Mouse (Mus musculus) G1E (cell line): ENCODE results near the gene Kng1.

Source experiments
- CTCF ChIP-seq: IDR thresholded peaks from 2 replicates; pipeline ENCODE4 v1.5.1; 2012; ENCODE audit warnings: low read depth, low read length, inconsistent platforms, mixed read lengths
- GATA2 ChIP-seq: IDR thresholded peaks from 2 replicates; pipeline ENCODE4 v1.6.1; 2012; ENCODE audit warnings: low read depth, low read length, inconsistent platforms, borderline replicate concordance

DNA sequence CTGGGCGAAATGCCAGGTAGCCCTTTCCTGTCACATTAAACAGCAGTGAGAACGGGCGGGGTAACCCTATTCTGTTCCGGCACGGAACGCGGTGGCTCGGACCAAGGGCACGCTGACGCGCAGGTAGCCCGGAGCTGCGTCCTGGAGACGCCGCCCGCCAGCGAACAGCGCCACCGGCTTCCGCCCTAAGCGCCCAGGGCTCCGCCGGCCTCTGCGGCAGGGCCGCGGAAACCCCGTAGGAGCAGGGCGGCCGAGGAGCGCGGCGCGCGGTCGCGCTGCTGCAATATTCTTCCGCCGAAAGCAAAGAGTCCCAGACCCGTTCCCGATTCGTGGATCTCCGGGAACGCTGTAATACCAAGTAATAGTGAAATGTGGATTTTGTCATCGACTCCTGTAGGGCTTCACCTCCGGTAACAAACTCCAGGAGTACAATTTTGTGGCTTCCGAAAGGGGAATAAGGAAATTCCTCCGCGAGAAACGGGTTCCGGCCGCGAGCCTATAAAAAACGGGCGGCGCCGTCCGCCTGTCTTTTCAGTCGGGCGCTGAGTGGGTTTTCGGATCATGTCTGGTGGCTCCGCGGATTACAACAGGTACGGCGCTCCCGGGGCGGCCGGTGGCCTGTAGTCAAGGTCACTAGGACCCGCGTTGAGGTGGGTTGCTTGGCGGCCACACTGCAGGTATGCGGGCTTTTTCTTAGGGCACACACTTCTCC lies 49.7 kb downstream of the Kng1 start, which contains the start of gene Eif4a2:
- TF ChIP-seq CTCF (no peak), GATA2 (no peak)
